Mouse (Mus musculus): ENCODE results near the gene Hoxc6. TPM values are rescaled to one million over a fixed set of nuclear protein-coding genes. Genes with fewer than 3 reads are reported as not detected.
A peak's percentile ranks its signal among the peaks of the same experiment; 100 is the strongest.

Hoxc6 gene
- polyA plus RNA-seq, 1 experiment: not detected

DNA sequence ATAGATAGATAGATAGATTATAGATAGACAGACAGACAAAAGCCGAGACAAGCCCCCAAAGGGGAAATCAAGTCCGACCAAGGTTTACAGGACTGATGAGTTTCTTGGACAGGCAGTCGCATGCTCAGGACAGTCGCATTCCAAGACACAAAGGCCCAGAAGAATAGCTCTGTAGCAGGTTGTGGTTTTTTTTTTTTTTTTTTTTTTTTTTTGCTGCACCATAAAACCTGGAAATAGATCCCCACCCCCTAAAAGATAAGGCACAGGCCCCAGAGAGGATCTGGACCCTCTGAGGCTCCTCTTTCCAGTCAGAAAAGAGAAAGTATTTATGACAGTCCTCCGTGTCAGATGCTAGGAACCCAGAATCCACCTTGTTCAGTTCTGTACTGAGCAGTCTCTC lies 10.0 kb upstream of the Hoxc6 start:
- no peak for DNase-seq (ENCODE audit: extremely low spot score in 1 of 2, low spot score in 1 of 2)

- no peak for DNase-seq (ENCODE audit: extremely low spot score in 1 of 2, low spot score in 1 of 2)
Observed at GRCm38 (mm10) chr15:102990461-102991397, 7.3 kb upstream of the Hoxc6 start, which contains the start of gene Hoxc8. Hoxc8 (plus strand) TSS chr15:102990607.

DNA sequence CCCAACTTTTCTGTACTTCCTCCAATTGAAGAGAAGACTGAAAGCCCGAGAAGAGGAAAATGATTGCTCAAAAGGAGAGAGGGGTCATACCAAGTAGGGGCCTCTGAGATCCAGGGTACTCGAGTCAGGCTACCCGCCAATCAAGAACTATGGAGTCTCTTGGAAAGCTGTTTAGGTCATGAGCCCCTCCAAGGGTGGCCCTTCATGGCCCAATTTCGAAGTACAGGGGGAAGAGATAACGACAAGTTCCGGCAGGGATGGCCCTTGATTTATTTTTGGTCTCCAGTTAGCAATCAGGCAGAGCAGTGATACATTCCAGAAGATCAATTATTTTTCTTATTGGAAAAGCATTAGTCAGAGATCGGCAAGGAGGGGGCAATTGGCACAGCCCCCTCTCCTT lies 6.3 kb upstream of the Hoxc6 start:
- DNase-seq (ENCODE audit: extremely low spot score in 1 of 2, low spot score in 1 of 2): no peak

- DNase-seq (ENCODE audit: extremely low spot score in 1 of 2, low spot score in 1 of 2): no peak
Observed at GRCm38 (mm10) chr15:102992206-102992605, 5.9 kb upstream of the Hoxc6 start.

- no peak for DNase-seq (ENCODE audit: extremely low spot score in 1 of 2, low spot score in 1 of 2)
Observed at GRCm38 (mm10) chr15:102992863-102993262, 5.2 kb upstream of the Hoxc6 start.

DNA sequence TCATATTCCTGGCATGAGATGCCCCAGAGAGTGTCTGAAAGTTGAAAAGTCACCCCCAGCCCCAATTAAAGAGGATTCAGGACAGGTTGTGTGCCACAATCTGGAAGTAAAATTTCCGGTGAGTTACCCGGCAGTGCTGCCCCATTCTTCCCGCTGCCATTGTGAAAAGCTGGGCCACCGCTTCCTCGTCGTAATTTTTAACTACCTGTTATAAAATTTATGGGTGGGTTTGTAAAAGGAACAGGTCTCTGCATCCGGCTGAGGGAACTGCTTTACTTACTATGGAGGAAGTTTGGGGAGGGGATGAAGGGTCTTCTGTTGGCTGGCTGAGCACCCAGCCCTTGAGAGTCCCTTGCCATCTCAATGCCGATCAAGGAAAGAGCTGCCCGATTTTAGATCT lies 1.5 kb upstream of the Hoxc6 start:
- no peak for DNase-seq (ENCODE audit: extremely low spot score in 1 of 2, low spot score in 1 of 2)

DNA sequence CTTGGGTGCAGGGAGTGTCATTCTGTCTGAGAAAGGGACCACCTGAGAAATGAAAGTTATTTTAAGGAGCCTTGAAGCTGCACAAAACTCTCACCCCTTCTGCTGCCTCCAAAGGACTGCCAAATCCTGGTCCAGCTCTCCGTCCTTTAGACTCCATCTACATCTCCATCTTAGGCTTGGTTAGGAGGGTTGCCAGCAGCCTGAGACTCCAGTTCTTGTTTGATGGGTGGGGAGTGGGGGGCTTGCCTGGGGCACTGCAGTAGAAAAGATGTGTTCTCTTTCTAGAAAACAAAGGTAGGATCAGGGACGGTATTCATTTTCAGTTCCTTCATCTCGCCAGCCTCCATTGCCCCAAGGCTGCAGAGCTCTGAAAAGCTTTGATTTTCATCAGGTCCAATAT lies 626 bp upstream of the Hoxc6 start:
- DNase-seq (ENCODE audit: extremely low spot score in 1 of 2, low spot score in 1 of 2): no peak

DNA sequence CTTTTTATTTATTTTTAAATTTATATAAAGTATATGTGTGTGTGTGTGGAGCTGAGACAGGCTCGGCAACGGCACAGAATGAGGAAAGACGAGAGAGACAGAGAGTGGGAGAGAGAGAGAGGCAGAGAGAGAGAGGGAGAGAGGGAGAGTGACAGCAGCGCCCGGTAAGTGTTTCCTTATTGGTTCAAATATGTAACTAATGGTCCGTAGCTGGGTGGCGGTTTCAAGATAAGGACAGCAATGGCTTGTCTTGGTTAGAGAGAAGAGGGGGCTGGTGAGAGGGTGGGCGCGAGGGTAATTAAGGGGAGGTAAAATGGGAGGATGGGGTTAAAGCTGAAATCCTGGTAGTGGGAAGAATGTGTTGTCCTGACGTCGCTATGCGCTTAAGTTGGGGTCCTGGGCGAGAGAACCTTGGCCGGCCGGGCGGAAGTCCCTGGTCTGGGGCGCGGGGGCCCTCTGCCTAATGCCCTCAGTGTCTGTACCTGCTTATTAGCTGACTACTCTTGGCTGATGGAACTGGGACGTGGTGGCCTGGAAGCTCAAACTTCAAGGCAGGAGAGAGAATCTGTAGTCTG lies 638 bp downstream of the Hoxc6 start:
- no peak for DNase-seq (ENCODE audit: extremely low spot score in 1 of 2, low spot score in 1 of 2)

- DNase-seq (ENCODE audit: extremely low spot score in 1 of 2, low spot score in 1 of 2): peak in 1 of 2 experiments; percentile 22
Observed at GRCm38 (mm10) chr15:102999183-102999831, 1.2 kb downstream of the Hoxc6 start.

DNA sequence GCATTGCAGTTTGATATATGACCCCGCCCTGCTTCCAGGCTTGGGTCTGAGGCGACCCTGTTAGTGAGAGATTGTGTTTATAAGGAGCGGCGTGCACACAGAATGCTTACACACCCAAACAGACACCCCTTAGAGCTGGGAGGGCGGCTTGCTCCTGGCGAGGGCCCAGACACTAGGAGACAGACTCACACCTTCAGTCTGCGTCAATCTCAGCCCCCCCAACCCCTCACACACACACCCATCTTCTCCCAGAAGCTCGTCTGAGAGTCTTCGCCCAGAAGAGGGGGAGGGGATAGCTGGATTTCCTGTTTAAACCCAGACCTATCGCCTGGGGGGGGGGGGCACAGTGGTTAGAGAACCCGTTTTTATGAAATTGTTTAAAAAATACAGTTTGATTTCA lies 1.9 kb downstream of the Hoxc6 start:
- DNase-seq (ENCODE audit: extremely low spot score in 1 of 2, low spot score in 1 of 2): no peak

DNA sequence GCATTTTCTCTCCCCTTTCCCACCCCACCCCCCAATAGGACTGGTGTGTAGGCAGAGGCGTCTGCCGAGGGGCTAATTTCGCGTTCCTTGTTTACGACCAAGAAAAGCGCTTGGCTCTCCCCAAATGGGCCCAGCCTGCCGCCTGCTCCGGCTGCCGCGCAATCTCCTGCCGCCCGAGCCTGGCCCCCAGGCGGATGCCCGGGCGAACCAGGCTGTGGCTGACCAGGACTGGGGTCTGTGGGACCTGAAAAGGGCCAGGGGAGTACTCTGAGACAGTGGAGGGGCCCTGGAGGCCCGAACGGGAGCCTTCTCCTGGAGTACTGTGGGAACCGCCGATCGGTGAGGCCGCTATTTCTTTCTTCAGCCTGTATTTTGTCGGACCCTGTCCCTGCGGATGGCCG lies 2.4 kb downstream of the Hoxc6 start:
- no peak for DNase-seq (ENCODE audit: extremely low spot score in 1 of 2, low spot score in 1 of 2)

DNA sequence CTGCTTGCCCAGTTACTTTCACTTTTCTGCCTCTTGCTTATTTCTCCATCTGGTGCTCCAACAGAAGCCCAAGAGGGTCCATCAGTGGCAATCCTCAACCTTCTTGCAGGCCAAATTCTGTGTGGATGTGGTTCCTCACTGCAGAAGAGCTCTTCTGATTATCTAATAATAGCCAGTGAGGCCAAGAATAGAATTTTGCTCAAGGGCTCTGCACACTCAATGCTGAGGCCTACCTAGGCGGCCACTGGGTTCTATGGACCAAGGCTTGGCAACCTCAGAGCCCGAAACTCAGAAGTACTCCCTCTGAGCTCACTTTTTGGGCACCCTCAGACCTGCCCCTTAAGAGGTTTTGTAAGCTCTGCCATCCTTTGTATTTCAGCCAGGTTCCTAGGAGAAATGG lies 3.3 kb downstream of the Hoxc6 start:
- no peak for DNase-seq (ENCODE audit: extremely low spot score in 1 of 2, low spot score in 1 of 2)

GRCm38 (mm10) chr15:103002156-103002555 lies 4.1 kb downstream of the Hoxc6 start:
- no peak for DNase-seq (ENCODE audit: extremely low spot score in 1 of 2, low spot score in 1 of 2)

- no peak for DNase-seq (ENCODE audit: extremely low spot score in 1 of 2, low spot score in 1 of 2)
Observed at GRCm38 (mm10) chr15:103002821-103003448, 4.9 kb downstream of the Hoxc6 start.

DNA sequence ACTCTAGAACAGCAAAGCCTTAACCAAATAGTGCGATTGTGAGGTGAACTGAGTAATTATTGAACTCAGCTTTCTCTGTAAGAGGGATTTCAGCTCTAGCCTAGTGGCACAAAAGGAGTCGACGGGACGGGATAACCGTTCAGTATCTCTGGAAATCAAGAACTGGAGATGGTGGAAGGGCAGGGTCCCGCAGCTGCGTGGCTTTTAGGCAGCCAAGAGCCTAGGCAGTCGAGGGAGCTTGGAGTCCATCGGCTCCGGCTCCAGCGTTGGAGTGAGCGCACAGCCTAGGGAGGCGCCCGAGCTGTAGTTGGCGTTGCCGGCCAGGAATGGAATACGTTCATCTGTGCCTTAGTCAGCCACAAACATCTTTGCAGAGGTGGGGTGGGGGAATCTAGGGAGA lies 7.3 kb downstream of the Hoxc6 start:
- no peak for DNase-seq (ENCODE audit: extremely low spot score in 1 of 2, low spot score in 1 of 2)

GRCm38 (mm10) chr15:103005797-103006196 lies 7.7 kb downstream of the Hoxc6 start:
- no peak for DNase-seq (ENCODE audit: extremely low spot score in 1 of 2, low spot score in 1 of 2)

- no peak for DNase-seq (ENCODE audit: extremely low spot score in 1 of 2, low spot score in 1 of 2)
Observed at GRCm38 (mm10) chr15:103006326-103006725, 8.3 kb downstream of the Hoxc6 start.

DNA sequence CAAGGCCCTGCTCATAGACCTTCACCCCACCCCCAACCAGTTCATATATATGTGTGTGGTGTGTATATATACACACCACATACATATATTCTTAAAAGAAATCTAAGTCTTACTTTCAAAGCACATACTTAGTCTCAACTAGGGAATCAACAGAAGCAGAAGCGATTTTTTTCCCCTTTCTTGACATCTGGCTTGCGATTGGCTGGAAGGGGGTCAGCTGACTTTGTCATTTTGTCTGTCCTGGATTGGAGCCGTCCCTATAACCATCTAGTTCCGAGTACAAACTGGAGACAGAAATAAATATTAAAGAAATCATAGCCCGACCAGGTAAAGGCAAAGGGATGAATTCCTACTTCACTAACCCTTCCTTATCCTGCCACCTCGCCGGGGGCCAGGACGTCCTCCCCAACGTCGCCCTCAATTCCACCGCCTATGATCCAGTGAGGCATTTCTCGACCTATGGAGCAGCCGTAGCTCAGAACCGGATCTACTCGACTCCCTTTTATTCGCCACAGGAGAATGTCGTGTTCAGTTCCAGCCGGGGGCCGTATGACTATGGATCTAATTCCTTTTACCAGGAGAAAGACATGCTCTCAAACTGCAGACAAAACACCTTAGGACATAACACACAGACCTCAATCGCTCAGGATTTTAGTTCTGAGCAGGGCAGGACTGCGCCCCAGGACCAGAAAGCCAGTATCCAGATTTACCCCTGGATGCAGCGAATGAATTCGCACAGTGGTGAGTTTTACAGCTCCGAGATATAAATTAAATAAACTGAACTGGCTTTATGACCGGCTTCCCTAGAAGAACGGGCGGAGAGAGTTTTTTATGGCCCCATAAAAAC lies 11.4 kb downstream of the Hoxc6 start:
- DNase-seq (ENCODE audit: extremely low spot score in 1 of 2, low spot score in 1 of 2): no peak

GRCm38 (mm10) chr15:103010112-103010846 lies 12.2 kb downstream of the Hoxc6 start:
- no peak for DNase-seq (ENCODE audit: extremely low spot score in 1 of 2, low spot score in 1 of 2)
